Mouse (Mus musculus) macrophage (primary cell): ENCODE data around the gene Pbxip1. TPM values are rescaled to one million over a fixed set of nuclear protein-coding genes. Genes with fewer than 3 reads are reported as not detected.
"Not testable (repeated sequence)": the region's sequence is repeated elsewhere in the genome, so short reads cannot be mapped to it uniquely, and the experiment has no call there.

ENCODE experiments used
- H3K27ac ChIP-seq: fragments of 350-480 bp; formaldehyde crosslinking; 2 replicates; pipeline ENCODE4 v1.9.0; 2021
- H3K36me3 ChIP-seq: fragments of 350-480 bp; formaldehyde crosslinking; 2 replicates; pipeline ENCODE4 v1.9.0; 2021; ENCODE audit errors: inconsistent target
- H3K4me3 ChIP-seq: fragments of 350-480 bp; formaldehyde crosslinking; 2 replicates; pipeline ENCODE4 v1.9.0; 2021; ENCODE audit errors: inconsistent target
- H3K79me2 ChIP-seq: fragments of 350-480 bp; formaldehyde crosslinking; 2 replicates; pipeline ENCODE4 v1.9.0; 2021; ENCODE audit errors: inconsistent target
- whole genome bisulfite sequencing: methylation state at CpG from one replicate; pipeline ENCODE4 v1.1.7; 2026; ENCODE audit warnings: inconsistent platforms; ENCODE audit not compliant: missing documents; 5-methylcytosine and 5-hydroxymethylcytosine counted together
- polyA plus RNA-seq: library from polyadenylated mRNA; stranded (reverse); fragments of 250-400 nt; gene quantifications from 3 replicates; pipeline ENCODE4 v1.2.4, GENCODE M21; 2018; ENCODE audit warnings: inconsistent platforms

The Pbxip1 gene
- polyA plus RNA-seq, 1 experiment from 2014 or later, result 5.3 TPM

- peak overlapping the region; percentile 93 for H3K4me3 ChIP-seq
- 1% methylated on average over 16 of the region's 16 CpGs for WGBS
- H3K27ac ChIP-seq, result peak overlapping the region; percentile 96
- peaks cover 68% of the 10 kb centered on the region for H3K79me2 ChIP-seq
- H3K36me3 ChIP-seq, result peaks cover 5% of the 10 kb centered on the region; the same call in 1 of the 2 replicates
Measured at GRCm38 (mm10) chr3:89418861-89419250, 17.6 kb upstream of the Pbxip1 start.

- H3K79me2 ChIP-seq, result peaks cover 75% of the 10 kb centered on the region
- peak overlapping the region; percentile 96 for H3K27ac ChIP-seq
- whole genome bisulfite sequencing, result 10% methylated on average over 9 of the region's 9 CpGs
- H3K4me3 ChIP-seq, result peak overlapping the region; percentile 93
- H3K36me3 ChIP-seq, result peaks cover 12% of the 10 kb centered on the region
Measured at GRCm38 (mm10) chr3:89419571-89419970, 16.9 kb upstream of the Pbxip1 start.

GRCm38 (mm10) chr3:89419981-89420380, 16.5 kb upstream of the Pbxip1 start:
- Histone ChIP-seq H3K36me3 (peaks cover 16% of the 10 kb centered on the region), H3K4me3 (peak overlapping the region; percentile 93), H3K27ac (peak overlapping the region; percentile 96), H3K79me2 (peaks cover 79% of the 10 kb centered on the region)
- 46% methylated on average over 3 of the region's 3 CpGs for WGBS

- WGBS, result 17% methylated on average over 1 of the region's 2 CpGs
- H3K27ac ChIP-seq, result peak overlapping the region; percentile 33
- H3K4me3 ChIP-seq, result no peak overlapping the region
- peaks cover 81% of the 10 kb centered on the region for H3K79me2 ChIP-seq
- peaks cover 19% of the 10 kb centered on the region for H3K36me3 ChIP-seq
Measured at GRCm38 (mm10) chr3:89420421-89420820, 16.1 kb upstream of the Pbxip1 start.

DNA sequence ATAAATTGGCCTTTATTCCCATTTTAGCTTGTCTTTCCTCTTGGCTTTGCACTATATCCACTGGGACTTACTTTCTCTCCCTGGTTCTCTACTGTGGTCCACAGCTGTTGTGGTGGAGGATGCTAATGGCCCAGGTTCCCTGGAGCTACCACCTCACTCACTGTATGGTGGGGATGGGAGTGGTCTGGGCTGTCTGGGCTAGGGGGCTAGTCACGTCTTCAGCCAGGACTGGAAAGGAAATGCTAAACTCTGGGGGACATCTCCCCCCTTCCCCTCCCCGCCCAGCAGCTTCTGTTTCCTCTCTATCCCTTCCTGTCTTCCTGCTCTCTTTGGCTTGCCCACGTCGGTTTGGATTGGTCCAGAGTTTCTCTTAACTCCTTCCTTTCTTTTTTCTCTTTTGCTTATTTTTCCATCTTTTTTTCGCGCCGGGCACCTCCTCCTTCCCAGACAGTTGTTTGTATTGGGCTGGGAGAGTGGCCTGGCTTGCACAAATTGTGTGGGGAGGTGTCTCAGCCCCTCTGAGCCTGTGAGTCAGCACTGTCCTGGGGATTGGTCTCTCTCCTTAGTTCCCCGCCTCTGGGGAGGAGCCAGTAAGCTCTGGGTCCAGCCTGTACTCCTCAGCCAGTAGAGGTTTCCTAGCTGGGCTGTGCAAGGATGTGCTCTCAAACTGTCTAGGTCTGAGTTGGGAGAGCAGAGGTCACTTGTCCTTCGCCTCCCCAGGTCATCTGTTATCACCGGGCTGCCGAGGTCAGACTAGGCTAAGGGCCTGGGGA, 15.3 kb upstream of the Pbxip1 start:
- no peak overlapping the region; the same call in 1 of the 2 replicates for H3K4me3 ChIP-seq
- peak overlapping the region; percentile 33 for H3K27ac ChIP-seq
- 18% methylated on average over 9 of the region's 11 CpGs for WGBS
- H3K36me3 ChIP-seq, result peaks cover 25% of the 10 kb centered on the region
- H3K79me2 ChIP-seq, result peaks cover 74% of the 10 kb centered on the region

GRCm38 (mm10) chr3:89421810-89422473, 14.6 kb upstream of the Pbxip1 start:
- Histone ChIP-seq H3K27ac (peak overlapping the region; percentile 33), H3K79me2 (peaks cover 66% of the 10 kb centered on the region), H3K4me3 (no peak overlapping the region; the same call in 1 of the 2 replicates), H3K36me3 (peaks cover 32% of the 10 kb centered on the region)
- WGBS, result 33% methylated on average over 17 of the region's 22 CpGs

GRCm38 (mm10) chr3:89422556-89423205, 13.8 kb upstream of the Pbxip1 start:
- Histone ChIP-seq H3K79me2 (peaks cover 59% of the 10 kb centered on the region), H3K36me3 (peaks cover 39% of the 10 kb centered on the region), H3K4me3 (no peak overlapping the region), H3K27ac (0 out of 2 replicates have a peak overlapping the region, but pooled peaks have one; percentile 10)
- 35% methylated on average over 6 of the region's 6 CpGs for WGBS

DNA sequence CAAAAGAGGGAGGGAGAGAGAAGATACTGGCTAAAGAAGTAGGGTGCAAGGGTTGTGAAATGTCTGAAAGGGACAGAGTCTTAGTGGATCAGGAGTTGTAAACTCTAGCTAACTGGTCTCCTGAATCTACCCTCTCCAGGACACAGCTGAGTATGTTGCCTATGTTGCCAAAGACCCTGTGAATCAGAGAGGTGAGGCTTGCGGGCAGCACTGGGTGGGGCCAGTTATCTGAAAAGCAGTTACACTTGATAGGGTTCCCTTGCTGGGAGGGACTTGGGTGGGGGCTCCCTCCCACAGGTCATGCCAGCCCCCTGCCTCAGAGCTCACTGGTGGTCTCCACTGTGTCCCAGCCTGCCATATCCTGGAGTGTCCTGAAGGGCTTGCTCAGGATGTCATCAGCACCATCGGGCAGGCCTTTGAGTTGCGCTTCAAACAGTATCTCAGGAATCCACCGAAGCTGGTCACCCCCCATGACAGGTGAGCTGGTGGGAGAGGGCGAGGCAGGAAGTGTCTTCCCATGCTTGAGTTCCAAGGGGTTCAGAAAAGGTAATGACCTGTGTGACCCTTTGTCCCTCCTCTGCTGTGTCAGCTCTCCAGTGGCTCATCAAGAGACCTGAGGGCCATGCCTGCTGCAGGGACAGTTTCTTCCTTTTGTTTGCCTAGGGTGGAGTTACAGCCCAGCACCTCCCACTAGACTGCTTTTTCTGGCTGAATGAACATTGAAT, 11.9 kb upstream of the Pbxip1 start:
- no peak overlapping the region for H3K27ac ChIP-seq
- WGBS, result 92% methylated on average over 5 of the region's 5 CpGs

DNA sequence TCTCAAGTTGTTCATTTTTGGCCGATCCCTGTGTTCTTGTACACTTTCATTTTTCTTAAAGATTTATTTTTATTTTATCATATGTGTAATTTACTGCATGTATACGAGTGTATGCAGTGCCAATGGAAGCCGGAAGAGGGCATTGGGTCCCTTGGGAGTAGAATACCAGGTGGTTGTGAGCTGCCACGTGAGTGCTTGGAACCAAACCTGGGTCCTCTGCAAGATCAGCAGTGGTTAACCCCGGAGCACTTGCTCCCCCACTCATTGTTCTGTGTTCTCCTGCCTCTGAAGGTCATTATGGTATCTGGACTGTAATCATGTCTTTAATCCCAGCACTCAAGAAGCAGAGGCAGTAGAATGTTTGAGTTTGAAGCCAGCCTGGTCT, 11.4 kb upstream of the Pbxip1 start:
- Histone ChIP-seq H3K79me2 (peaks cover 41% of the 10 kb centered on the region), H3K36me3 (peaks cover 43% of the 10 kb centered on the region), H3K4me3 (no peak overlapping the region), H3K27ac (no peak overlapping the region)
- WGBS, result 92% methylated on average over 4 of the region's 5 CpGs

More for the DNA sequence above, 11.9 kb upstream of the Pbxip1 start:
- no peak overlapping the region for H3K4me3 ChIP-seq
- H3K36me3 ChIP-seq, result peaks cover 43% of the 10 kb centered on the region
- H3K79me2 ChIP-seq, result peaks cover 47% of the 10 kb centered on the region

- Histone ChIP-seq H3K27ac (no peak overlapping the region), H3K36me3 (peaks cover 43% of the 10 kb centered on the region), H3K4me3 (no peak overlapping the region), H3K79me2 (peaks cover 38% of the 10 kb centered on the region)
- WGBS, result 97% methylated on average over 4 of the region's 4 CpGs
Measured at GRCm38 (mm10) chr3:89425876-89426275, 10.6 kb upstream of the Pbxip1 start.

- H3K4me3 ChIP-seq, H3K27ac ChIP-seq: not testable (repeated sequence)
- peaks cover 51% of the 10 kb centered on the region for H3K36me3 ChIP-seq
- WGBS, result 100% methylated on average over 3 of the region's 7 CpGs
- H3K79me2 ChIP-seq, result peaks cover 38% of the 10 kb centered on the region
Measured at GRCm38 (mm10) chr3:89429021-89429420, 7.5 kb upstream of the Pbxip1 start.

GRCm38 (mm10) chr3:89430171-89431159, 6.0 kb upstream of the Pbxip1 start, which contains the start of gene Pygo2:
Gene Pygo2, plus strand, starts transcription at chr3:89430214.
- H3K27ac ChIP-seq, result no peak within 1 kb of the TSS
- WGBS, result 2% methylated on average over 63 of the region's 68 CpGs
- peaks cover 27% of the 10 kb centered on the region for H3K79me2 ChIP-seq
- H3K36me3 ChIP-seq, result peaks cover 38% of the 10 kb centered on the region; the same call in 1 of the 2 replicates
- peak within 1 kb of the TSS; percentile 71 for H3K4me3 ChIP-seq

DNA sequence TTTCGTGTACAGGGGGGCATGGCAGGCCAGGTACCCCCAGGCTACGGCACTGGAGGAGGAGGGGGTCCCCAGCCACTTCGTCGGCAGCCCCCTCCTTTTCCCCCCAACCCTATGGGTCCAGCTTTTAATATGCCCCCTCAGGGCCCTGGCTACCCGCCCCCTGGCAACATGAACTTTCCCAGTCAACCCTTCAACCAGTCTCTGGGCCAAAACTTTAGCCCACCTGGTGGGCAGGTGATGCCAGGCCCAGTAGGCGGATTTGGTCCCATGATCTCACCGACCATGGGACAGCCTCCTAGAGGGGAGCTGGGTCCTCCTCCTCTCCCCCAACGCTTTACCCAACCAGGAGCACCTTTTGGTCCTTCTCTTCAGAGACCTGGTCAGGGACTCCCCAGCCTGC, 3.9 kb upstream of the Pbxip1 start:
- 95% methylated on average over 8 of the region's 8 CpGs for WGBS
- Histone ChIP-seq H3K79me2 (peaks cover 27% of the 10 kb centered on the region), H3K4me3 (no peak overlapping the region), H3K36me3 (peaks cover 19% of the 10 kb centered on the region; the same call in 1 of the 2 replicates), H3K27ac (no peak overlapping the region)
